Mouse (Mus musculus) lung, postnatal 0 days (tissue): ENCODE data around the gene Pmvk. TPM values are rescaled to one million over a fixed set of nuclear protein-coding genes. Genes with fewer than 3 reads are reported as not detected.

ENCODE experiments used
- ATAC-seq: fragments of 200-750 bp; cut with Nextera tagmentation; 2 replicates; pipeline ENCODE4 v1.8.0; 2017; ENCODE audit warnings: moderate library complexity
- DNase-seq: peaks from one replicate; pipeline ENCODE4 v3.0.0-alpha.2; 2016; ENCODE audit warnings: low spot score
- H3K27ac ChIP-seq: fragments of 300-500 bp; sonication (generic); 2 replicates; pipeline ENCODE4 v1.5.1; 2014; ENCODE audit warnings: antibody characterized with exemption, mild to moderate bottlenecking, low read length, mixed read lengths
- H3K27me3 ChIP-seq: fragments of 300-500 bp; sonication (generic); replicated peaks from 2 replicates; pipeline ENCODE4 v1.6.1; 2014; ENCODE audit warnings: low read length, mixed read lengths; ENCODE audit not compliant: insufficient read depth
- H3K36me3 ChIP-seq: fragments of 300-500 bp; sonication (generic); 2 replicates; pipeline ENCODE4 v1.6.1; 2014; ENCODE audit warnings: low read length, mixed read lengths; ENCODE audit not compliant: insufficient read depth
- H3K4me1 ChIP-seq: fragments of 300-500 bp; sonication (generic); 2 replicates; pipeline ENCODE4 v1.6.1; 2014; ENCODE audit warnings: antibody characterized with exemption, low read depth, low read length, mixed read lengths; ENCODE audit not compliant: insufficient read depth
- H3K4me2 ChIP-seq: fragments of 300-500 bp; sonication (generic); replicated peaks from 2 replicates; pipeline ENCODE4 v1.6.1; 2014; ENCODE audit warnings: low read depth, mild to moderate bottlenecking, low read length, moderate library complexity, mixed read lengths
- H3K4me3 ChIP-seq: fragments of 300-500 bp; sonication (generic); 2 replicates; pipeline ENCODE4 v1.5.1; 2014; ENCODE audit warnings: low read depth, low read length
- H3K9ac ChIP-seq: fragments of 300-500 bp; sonication (generic); replicated peaks from 2 replicates; pipeline ENCODE4 v1.6.1; 2014; ENCODE audit warnings: low read depth, mild to moderate bottlenecking
- H3K9me3 ChIP-seq: fragments of 300-500 bp; sonication (generic); 2 replicates; pipeline ENCODE4 v1.6.1; 2016; ENCODE audit warnings: low read length, mixed read lengths
- CTCF ChIP-seq: IDR thresholded peaks from 2 replicates; pipeline ENCODE4 v1.5.1; 2016; ENCODE audit warnings: antibody characterized with exemption, mild to moderate bottlenecking
- EP300 ChIP-seq: IDR thresholded peaks from 2 replicates; pipeline ENCODE4 v1.6.1; 2016; ENCODE audit warnings: antibody characterized with exemption, mild to moderate bottlenecking, control low read depth
- WGBS: fragments of 180-500 bp; shearing (Covaris S2); extraction: QIAGEN DNeasy Blood & Tissue Kit; methylation state at CpG from one replicate; pipeline ENCODE4 v1.1.7; 2014; 5-methylcytosine and 5-hydroxymethylcytosine counted together
- polyA plus RNA-seq: library from polyadenylated mRNA; unstranded; fragments of >200 nt; fragmentation: Nextera tagmentation; extraction: Ambion mirVana; gene quantifications from 2 replicates; pipeline ENCODE4 v1.2.1, GENCODE M21; 2015

Pmvk gene
- polyA plus RNA-seq, 1 experiment from 2014 or later, result 96.6 TPM

DNA sequence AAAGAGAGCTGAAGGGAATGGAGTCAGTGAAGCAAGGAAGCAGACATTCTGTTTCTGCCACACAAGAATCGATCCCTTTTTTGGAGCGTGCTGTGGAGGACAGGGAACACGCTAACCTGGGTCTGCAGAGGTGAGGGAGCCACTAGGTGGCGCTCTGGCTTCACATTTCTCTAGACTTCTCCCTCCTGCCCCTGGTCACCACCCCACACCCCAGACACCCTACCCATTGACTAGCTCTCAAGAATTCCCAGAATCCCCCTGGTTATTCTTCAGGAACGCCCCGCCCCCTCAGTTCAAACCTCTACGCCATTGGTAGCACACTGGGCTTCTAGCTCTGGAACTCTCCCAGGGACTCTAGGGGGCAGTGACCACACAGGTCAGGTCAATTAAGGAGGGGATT is 4.8 kb upstream of the Pmvk start:
- no peak overlapping the region for H3K27ac ChIP-seq
- peaks cover 7% of the 10 kb centered on the region; the same call in 1 of the 2 replicates for H3K36me3 ChIP-seq
- DNase-seq (peak; percentile 92), ATAC-seq (peak; percentile 66)
- H3K9me3 ChIP-seq, result no peaks in the 10 kb centered on the region
- no peak overlapping the region for H3K9ac ChIP-seq
- 43% methylated on average over 7 of the region's 7 CpGs for WGBS
- no peak overlapping the region for H3K4me3 ChIP-seq
- H3K4me2 ChIP-seq, result no peak overlapping the region
- H3K4me1 ChIP-seq, result no peaks in the 10 kb centered on the region
- H3K27me3 ChIP-seq, result no peaks in the 10 kb centered on the region
- 0 out of 2 replicates have a peak, but pooled peaks have one; percentile 11 for TF ChIP-seq EP300
- peak; percentile 83 for TF ChIP-seq CTCF

GRCm38 (mm10) chr3:89451916-89452315 is 2.4 kb upstream of the Pmvk start:
- no peak overlapping the region for H3K4me3 ChIP-seq
- DNase-seq (peak; percentile 94), ATAC-seq (peak; percentile 83)
- no peaks in the 10 kb centered on the region for H3K9me3 ChIP-seq
- no peak overlapping the region for H3K9ac ChIP-seq
- TF ChIP-seq EP300 (peak; percentile 96), CTCF (no peak)
- 0 out of 2 replicates have a peak overlapping the region, but pooled peaks have one; percentile 22 for H3K27ac ChIP-seq
- no peaks in the 10 kb centered on the region for H3K4me1 ChIP-seq
- H3K4me2 ChIP-seq, result no peak overlapping the region
- WGBS, result 68% methylated on average over 1 of the region's 1 CpGs
- no peaks in the 10 kb centered on the region for H3K27me3 ChIP-seq
- no peaks in the 10 kb centered on the region for H3K36me3 ChIP-seq

- no peaks in the 10 kb centered on the region for H3K9me3 ChIP-seq
- peaks cover 2% of the 10 kb centered on the region; the same call in 1 of the 2 replicates for H3K4me1 ChIP-seq
- ATAC-seq (no peak), DNase-seq (no peak)
- H3K9ac ChIP-seq, result no peak overlapping the region
- H3K4me2 ChIP-seq, result no peak overlapping the region
- 60% methylated on average over 1 of the region's 1 CpGs for WGBS
- no peaks in the 10 kb centered on the region for H3K27me3 ChIP-seq
- TF ChIP-seq CTCF, result no peak
- no peak for TF ChIP-seq EP300
- no peak overlapping the region for H3K27ac ChIP-seq
- no peaks in the 10 kb centered on the region for H3K36me3 ChIP-seq
- no peak overlapping the region for H3K4me3 ChIP-seq
Measured at GRCm38 (mm10) chr3:89455786-89456285, 1.5 kb downstream of the Pmvk start.

GRCm38 (mm10) chr3:89456726-89457665 is 2.7 kb downstream of the Pmvk start:
- WGBS, result 32% methylated on average over 10 of the region's 10 CpGs

GRCm38 (mm10) chr3:89458372-89458964 is 4.1 kb downstream of the Pmvk start:
- DNase-seq, result peak; percentile 96

More at GRCm38 (mm10) chr3:89456726-89457665, 2.7 kb downstream of the Pmvk start:
- Histone ChIP-seq H3K27ac (peak overlapping the region; percentile 90; the same call in 1 of the 2 replicates), H3K27me3 (no peaks in the 10 kb centered on the region), H3K4me2 (no peak overlapping the region), H3K4me1 (peaks cover 2% of the 10 kb centered on the region; the same call in 1 of the 2 replicates), H3K4me3 (no peak overlapping the region), H3K9ac (no peak overlapping the region), H3K36me3 (no peaks in the 10 kb centered on the region), H3K9me3 (no peaks in the 10 kb centered on the region)
- TF ChIP-seq EP300 (no peak), CTCF (peak; percentile 84)
- DNase-seq (peak; percentile 86), ATAC-seq (peak; percentile 15)

More at GRCm38 (mm10) chr3:89458372-89458964, 4.1 kb downstream of the Pmvk start:
- Histone ChIP-seq H3K9ac (no peak overlapping the region), H3K4me1 (peaks cover 2% of the 10 kb centered on the region; the same call in 1 of the 2 replicates), H3K9me3 (no peaks in the 10 kb centered on the region), H3K36me3 (no peaks in the 10 kb centered on the region), H3K27me3 (no peaks in the 10 kb centered on the region), H3K4me3 (peak overlapping the region; percentile 52), H3K4me2 (peak overlapping the region; percentile 71), H3K27ac (peak overlapping the region; percentile 90)
- peak; percentile 86 for ATAC-seq
- TF ChIP-seq EP300, result peak; percentile 99
- TF ChIP-seq CTCF, result no peak
- WGBS, result 19% methylated on average over 13 of the region's 13 CpGs
